Mouse (Mus musculus) C3H10T1/2 (cell line): ENCODE measurements around the gene Ubash3b. TPM values are rescaled to one million over a fixed set of nuclear protein-coding genes. Genes with fewer than 3 reads are reported as not detected.

Source experiments
- polyA plus RNA-seq, 2 experiments: library from polyadenylated mRNA; unstranded; fragments of >200 nt; fragmentation: generic; extraction: Trizol; gene quantifications; one replicate each; pipeline ENCODE4 v1.2.1; 2012; ENCODE audit warnings: missing spikeins in 2 of 2

Gene Ubash3b
- polyA plus RNA-seq: under 1 TPM; 0.47 to 0.98 TPM

DNA sequence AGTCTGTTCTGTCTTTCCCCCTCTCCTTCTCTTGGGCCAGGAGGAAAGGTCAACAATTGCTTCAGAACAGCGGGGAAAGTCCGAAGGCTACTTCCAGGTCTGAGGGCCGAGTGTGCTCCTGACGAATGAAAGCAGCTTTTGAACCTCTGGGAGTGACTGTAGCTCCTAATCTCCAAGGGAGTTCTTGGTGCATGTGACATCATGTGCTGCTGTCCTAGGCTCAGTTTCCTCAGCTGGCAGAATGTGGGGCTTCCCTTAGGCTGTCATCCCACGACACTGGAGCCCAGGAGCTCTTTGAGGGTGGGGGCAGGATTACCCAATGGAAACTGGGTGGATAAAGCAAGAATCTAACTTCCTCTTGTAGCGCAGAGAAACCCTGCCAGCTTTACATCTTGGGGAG is at the start of gene Ubash3b:
Gene Ubash3b (minus strand): TSS at position 285 of the 400 bp plus-strand sequence.

GRCm38 (mm10) chr9:41004415-41004814 is 157.1 kb downstream of the Ubash3b start, which contains the start of gene Crtam:
TSS of gene Crtam (minus strand) at chr9:41004628.

GRCm38 (mm10) chr9:40963586-40964417 is 197.7 kb downstream of the Ubash3b start, which contains the start of gene Jhy:
TSS of gene Jhy (minus strand) at chr9:40964118.

Other genes starting within 250 kb of the Ubash3b start
- gene Jhy, start 197.6 kb downstream of the Ubash3b start, polyA plus RNA-seq: not detected
- not detected for gene Crtam, start 157.1 kb downstream of the Ubash3b start, polyA plus RNA-seq